Mouse (Mus musculus) thymus, postnatal 0 days (tissue): ENCODE data around the gene Rusc1. TPM values are rescaled to one million over a fixed set of nuclear protein-coding genes. Genes with fewer than 3 reads are reported as not detected.
A peak's percentile ranks its signal among the peaks of the same experiment; 100 is the strongest.
"Not testable (repeated sequence)": the region's sequence is repeated elsewhere in the genome, so short reads cannot be mapped to it uniquely, and the experiment has no call there.

ENCODE experiments used
- DNase-seq: peaks from one replicate; pipeline ENCODE4 v3.0.0-alpha.2; 2015; ENCODE audit warnings: low spot score
- polyA plus RNA-seq: library from polyadenylated mRNA; unstranded; fragments of >200 nt; fragmentation: Nextera tagmentation; extraction: Ambion mirVana; gene quantifications from 2 replicates; pipeline ENCODE4 v1.2.1, GENCODE M21; 2015

The Rusc1 gene
- polyA plus RNA-seq, 1 experiment from 2014 or later: 12.1 TPM

DNA sequence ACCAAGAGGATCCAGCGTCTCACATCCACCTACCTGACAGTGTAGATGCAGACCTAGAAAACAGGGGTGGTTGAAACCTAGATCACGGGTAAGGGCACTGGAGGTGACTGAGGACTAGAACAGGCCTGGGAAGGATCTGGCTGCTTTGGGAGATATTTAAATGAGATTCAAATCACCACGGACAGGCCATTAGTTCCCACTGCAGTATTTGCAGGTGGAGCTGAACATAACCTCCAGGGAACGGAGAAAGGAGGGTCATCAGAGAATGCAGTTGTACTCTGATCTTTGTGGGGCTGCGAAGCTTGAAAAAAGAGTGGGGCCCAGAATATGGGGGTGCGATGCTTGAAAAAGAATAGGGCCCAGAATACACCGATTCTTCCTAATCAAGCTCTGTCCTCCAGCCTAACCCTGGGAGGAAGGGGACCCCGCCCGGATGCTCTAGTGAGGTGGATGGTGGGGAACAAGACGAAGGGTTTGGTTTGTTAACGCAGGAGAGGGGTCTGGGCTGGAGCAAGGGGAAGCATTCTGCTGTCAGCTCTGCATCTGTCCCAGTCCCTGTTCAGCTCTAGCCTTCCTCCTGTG lies 511 bp downstream of the Rusc1 start:
- no peak for DNase-seq

DNA sequence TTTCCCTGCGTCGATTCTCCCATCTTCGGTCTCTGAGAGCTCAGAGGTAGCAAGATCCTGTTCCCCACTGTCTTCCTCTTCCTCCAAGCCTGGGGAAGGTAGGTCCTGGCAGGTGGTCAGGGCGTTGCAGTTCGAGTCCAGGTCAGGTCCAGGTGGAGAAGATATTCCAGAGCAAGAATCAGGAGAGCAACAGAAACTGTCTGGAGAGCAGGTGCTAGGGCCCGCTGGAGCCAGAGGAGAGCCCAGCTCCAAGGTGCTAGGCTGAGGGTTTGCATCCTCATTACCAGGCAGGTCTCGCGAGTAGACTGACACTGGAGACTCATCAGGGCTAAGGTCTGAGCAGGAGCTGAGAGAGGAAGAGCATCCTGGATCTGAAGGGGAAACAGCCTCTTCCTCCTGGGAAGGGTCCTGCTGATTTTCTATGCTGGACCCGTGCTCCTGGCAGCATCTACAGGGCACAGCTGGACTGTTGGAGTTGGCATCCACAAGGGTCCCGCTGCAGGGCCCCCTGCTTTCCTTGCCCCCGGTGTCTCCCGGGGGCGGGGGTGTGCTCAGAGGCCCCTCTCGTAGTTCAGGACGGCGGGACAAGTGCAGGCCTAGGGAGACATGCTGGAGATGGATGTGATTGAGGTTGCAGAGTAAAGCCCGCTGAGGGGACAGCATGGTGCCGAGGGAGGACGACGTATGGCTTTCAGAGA lies 1.2 kb downstream of the Rusc1 start:
- no peak for DNase-seq

DNA sequence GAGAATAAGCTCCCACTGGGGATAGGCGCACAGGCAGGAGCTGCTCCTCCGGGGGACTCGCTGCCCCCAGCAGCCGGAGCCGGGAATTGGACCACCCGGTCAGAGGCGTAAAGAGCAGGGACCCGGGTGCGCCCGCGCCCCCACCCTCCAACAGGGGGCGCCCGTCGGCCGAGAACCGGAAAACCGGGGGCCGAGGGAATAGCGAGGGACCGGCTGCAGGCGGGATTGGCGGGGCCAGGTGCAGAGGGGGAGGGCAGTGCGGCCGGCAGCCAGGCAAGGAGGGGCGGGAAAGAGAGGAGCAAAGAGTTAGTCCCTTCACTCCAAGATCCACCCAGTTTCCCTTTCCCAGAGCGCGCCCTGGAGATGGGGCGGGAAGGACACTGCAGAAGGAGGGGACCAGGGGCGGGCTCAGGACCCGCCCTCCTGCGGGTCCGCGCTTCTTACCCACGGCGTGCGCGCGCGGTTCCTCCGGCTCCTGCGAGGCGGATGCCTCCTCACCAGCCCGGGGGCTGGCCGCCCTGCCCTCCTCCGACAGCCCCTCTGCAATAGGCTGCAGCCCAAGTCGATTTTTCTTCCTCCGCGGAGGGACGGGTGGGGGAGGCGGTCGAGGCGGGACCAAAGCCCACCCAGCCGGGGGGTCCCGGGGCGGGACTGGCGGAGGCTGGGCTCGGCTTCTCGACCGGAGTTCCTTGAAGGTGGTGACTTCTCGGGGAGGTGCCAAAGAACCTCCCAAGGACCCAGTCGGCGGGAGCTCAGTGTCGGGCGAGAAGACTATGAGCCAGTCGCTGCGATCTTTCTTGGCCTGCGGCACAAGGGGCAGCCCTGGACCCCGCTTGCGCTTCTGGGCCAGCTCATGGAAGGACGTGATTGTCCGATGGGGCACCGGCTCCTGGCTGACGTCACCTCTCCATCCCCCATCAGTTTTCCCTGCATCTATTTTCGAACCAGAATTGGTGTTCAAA lies 2.1 kb downstream of the Rusc1 start:
- DNase-seq: peak; percentile 80

DNA sequence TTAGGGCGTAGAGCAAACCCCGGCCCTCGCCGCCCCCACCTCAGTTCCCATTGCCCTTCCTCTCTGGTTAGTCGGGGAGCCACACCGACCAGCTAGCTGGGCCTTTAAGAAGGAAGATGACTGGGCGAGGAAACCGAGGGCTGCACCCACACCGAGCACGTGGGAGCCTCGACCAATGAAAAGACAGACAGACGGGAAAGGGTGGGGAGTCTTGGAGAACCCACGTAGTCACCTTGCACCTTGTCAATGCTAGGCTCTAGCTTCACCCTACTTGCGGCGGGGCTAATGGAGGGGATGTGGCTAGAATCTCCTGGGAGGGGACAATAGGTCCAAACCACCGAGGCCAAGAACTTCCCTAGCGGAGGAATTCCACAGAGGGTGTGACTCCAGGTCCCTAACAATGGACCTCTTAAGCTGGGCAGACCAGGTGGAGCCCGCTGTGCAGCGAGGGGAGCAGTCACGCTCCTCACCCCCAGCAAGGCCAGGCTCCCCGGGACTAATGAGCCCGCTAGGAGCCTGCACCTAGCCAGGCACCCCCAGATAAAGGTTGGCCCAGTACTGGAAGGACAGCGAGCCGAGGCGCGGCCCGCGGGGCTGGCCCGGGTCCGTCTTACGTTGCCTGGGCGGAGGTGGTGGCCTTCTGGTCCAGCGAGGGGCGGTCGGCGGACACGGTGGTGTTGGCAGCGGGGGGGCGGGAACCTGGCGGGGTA lies 3.1 kb downstream of the Rusc1 start:
- peak; percentile 90 for DNase-seq

DNA sequence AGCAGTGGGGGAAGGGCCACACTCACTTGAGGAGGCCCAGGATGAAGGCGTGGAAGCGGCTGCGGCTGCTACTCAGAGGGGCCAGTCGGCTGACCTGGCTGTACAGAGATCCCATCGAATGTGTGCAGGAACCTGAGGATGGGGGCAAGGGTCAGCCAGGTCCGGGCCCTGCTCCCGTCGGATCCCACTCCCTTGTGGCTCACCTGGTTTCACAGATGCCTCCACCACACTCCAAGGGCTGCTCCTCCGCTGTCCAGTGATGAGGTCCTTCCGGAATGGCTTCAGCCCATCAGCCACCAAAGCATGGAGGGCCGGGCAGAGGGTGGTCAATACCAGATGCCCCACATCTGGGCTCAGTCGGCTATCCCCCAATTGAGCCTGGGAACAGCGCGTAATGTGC lies 4.1 kb downstream of the Rusc1 start:
- no peak for DNase-seq

DNA sequence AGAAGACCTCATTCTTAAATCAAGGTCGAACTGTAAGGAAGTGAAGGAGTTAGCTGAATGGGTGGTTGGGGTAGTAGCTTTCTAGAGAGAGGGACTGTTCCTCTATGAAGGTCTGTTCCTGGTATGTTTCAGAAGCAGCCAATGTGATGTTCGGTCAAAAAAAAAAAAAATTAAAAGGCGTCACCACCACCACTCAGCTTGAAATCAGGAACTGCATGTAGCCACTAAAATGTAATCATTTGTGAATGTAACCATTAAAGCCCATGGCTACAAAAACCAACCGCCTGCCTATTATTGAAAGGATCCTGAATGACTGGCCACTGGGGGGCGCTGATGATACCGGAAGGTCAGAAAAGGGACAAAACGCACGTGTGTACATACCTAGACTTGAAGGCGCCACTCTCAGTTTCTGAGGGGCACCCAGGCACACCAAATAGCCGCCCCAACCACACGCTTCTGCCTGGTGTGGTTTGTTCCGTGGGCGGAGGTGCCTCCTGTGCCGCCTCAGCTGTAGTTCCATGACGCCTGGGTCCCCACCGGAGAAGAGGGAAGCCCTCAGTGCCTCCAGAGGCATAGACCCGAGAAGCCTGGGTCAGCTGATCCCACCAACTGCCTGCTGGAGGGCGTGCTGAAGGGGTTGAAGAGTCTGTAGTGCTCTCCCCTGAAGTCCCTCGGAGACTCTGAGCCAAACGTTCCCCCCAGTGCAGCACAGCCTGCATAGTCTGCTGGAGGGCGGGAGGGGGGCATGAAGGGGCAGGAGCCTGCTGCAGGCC lies 5.6 kb downstream of the Rusc1 start:
- DNase-seq: peak; percentile 84

DNA sequence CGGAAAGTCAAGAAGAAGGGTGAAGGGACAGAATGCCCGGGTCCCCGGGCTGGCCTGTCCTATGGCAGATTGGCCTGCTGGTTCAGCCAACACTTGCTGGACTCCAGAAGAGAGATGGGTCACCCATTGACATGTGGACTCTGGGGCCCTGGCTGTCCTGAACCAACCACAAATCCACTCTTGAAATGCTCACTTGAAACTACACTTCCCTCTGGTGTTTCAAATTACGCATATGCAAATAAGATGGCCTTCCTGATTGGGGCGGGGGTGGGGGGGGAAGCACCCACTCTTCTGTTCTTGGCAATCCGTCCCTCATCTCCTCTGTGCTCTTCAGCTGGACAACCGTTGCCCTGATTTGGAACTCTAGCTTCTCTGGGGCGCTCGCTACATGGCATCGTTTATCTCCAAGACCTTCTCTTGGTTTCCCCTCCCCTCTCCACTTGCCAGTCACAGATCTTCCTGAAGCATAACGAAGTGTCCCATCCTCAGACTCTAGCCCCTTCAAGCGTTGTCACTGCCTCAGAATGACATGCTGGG lies 8.4 kb downstream of the Rusc1 start:
- no peak for DNase-seq

DNA sequence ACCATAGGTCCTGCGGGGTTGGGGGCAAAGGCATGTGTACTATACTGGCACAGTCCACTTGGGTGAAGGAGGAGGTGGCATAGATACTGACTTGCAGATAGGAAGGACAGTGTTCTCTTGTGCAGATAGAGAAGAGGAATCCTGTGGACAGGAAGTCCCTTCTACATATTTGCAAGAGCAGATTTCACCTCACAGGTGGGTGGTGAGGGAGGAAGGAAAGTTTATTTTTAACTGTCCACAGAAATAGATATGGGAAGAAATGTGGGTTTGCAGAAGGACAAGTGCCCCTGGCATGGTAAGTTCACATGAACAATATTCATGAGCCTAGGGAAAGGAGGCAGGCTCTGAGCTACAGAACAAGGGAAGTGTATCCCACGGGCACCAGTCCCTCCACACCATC lies 9.0 kb downstream of the Rusc1 start:
- no peak for DNase-seq

DNA sequence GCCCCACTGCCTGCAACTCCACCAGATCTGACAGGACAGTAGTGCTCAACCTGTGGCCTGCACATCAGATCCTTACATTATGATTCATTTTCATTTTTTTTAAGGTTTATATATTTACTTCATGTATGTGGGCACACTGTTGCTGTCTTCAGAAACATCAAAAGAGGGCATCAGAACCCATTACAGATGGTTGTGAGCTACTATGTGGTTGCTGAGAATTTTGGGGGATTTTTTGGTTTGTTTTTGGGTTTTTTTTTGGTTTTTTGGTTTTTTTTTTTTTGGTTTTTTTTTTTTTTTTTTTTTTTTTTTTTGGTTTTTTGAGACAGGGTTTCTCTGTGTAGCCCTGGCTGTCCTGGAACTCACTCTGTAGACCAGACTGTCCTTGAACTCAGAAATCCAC lies 10.8 kb downstream of the Rusc1 start:
- DNase-seq: not testable (repeated sequence)

DNA sequence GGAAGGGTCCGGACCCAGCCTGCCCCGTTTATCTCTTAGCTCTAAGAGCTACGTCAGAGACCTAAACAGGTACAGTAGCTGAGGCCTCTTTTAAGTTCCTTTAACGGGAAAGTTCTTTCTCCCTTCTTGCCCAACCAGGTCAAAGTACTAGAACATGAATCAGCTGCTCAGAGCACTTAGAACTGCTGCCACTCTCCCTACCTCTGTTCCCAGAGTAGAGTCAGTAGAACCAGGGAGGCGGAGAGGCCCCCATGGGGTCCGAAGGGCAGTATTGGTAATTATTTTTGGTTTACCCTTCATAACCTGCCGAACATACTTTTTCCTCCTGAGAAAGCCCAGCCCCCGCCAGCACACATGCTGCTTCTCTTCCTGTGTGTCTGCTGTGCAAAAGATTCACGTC lies 15.7 kb downstream of the Rusc1 start:
- no peak for DNase-seq

DNA sequence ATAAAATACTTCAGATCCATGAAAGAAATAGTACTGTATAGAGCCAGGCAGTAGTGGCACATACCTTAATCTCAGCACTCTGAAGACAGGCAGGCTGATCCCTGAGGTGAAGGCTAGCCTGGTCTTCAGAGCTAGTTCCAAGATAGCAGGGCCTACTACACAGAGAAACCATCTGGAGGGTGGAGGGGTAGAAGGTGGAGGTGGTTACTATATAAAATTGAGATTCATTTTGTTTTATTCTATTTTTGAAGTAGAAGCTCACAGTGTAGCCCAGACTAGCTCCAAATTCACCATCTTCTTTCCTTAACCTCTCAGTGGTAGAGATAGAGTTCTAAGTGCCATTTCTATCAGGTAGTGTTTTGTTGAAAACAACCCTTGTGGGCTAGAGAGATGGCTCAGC lies 25.8 kb downstream of the Rusc1 start:
- no peak for DNase-seq

DNA sequence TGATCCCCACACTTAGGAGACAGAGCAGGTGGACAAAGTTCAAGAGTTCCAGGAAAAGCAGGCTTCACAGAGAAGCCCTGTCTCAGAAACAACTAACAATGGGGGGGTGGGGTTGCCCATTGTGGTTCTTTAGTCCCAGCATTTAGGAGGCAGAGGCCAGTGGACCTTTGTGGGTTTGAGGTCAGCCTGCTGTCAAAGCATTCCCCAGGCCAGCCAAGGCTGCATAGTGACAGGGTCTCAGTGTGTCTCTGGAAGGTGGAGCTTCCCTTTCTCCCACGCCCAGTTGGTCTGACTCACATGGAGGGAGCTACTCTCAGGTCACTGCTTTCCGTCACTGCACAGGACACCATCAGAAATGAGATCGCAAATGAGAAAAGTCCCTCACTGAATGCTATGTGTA lies 31.4 kb downstream of the Rusc1 start:
- no peak for DNase-seq

DNA sequence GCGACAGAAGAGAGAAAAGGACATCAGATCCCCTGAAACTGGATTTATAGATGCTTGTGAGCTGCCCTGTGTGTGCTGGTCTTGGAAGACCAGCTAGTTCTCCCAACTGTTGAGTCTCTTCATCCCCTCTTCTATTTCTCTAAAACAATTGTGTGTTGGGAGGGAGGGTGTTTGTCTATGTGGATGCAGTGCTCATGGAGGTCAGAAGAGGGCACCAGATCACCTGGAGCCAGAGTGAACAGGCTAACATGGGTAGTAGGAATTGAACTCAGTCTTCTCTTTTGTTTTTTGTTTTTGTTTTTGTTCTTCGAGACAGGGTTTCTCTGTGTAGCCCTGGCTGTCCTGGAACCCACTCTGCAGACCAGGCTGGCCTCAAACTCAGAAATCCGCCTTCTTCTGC lies 34.3 kb downstream of the Rusc1 start:
- DNase-seq: peak; percentile 43

DNA sequence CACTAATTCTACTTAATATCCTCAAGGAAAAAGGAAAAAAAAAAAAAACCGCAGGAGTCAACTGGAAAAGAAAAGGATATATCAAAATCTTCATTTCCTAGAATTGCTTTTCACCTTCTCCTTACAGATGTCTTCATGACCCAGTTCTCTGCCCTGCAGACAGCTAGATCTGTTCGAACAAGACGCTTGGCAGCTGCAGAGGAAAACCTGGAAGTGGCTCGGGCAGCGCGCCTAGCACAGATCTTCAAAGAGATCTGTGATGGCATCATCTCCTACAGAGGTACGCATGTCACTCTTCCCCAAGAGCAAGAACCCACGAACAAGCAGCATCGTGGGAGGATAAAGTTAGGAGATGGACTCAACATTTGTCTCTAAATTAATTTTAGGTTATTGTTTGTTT lies 34.8 kb downstream of the Rusc1 start:
- no peak for DNase-seq

DNA sequence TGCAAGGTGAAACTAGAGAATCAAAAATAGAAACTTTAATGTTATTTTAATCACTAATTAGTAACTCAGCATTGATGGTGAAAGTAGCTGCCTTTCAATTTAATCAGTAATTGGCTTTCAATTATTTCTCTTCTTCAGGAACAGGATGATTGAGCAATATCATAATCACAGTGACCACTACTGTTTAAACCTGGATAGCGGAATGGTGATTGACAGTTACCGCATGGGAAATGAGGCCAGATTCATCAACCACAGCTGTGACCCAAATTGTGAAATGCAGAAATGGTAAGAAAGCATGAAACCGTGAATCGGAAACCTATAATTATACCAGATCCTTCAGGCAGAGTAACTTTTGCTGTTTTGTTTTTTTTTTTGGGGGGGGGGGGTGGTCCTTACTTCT lies 49.8 kb downstream of the Rusc1 start:
- no peak for DNase-seq

Other genes with a start within 250 kb of the Rusc1 start
- gene Msto1, start 179.3 kb downstream of the Rusc1 start, polyA plus RNA-seq: 37.8 and 39.4 TPM in 2 replicates
- 11.8 and 17.2 TPM in 2 replicates for gene Ash1l, start 142.7 kb downstream of the Rusc1 start, polyA plus RNA-seq
- gene Dap3, start 142.1 kb downstream of the Rusc1 start, polyA plus RNA-seq: 242 and 244 TPM in 2 replicates
- not detected in 2 replicates for gene Gm43738, start 7.8 kb upstream of the Rusc1 start, polyA plus RNA-seq
- 180 and 193 TPM in 2 replicates for gene Fdps, start 8.6 kb upstream of the Rusc1 start, polyA plus RNA-seq
- not detected in 2 replicates for gene Pklr, start 42.8 kb upstream of the Rusc1 start, polyA plus RNA-seq
- 1.4 and 1.9 TPM in 2 replicates for gene Hcn3, start 66.9 kb upstream of the Rusc1 start, polyA plus RNA-seq
- 18.1 and 22.3 TPM in 2 replicates for gene Clk2, start 71.5 kb upstream of the Rusc1 start, polyA plus RNA-seq
- 130 and 131 TPM in 2 replicates for gene Scamp3, start 84.2 kb upstream of the Rusc1 start, polyA plus RNA-seq
- gene Fam189b, start 89.8 kb upstream of the Rusc1 start, polyA plus RNA-seq: 71.2 and 80.1 TPM in 2 replicates
- 51.3 and 51.8 TPM in 2 replicates for gene Gba, start 109.6 kb upstream of the Rusc1 start, polyA plus RNA-seq
- gene Thbs3, start 121.9 kb upstream of the Rusc1 start, polyA plus RNA-seq: 4.9 and 6.2 TPM in 2 replicates
- gene Mtx1, start 133.8 kb upstream of the Rusc1 start, polyA plus RNA-seq: 206 and 223 TPM in 2 replicates
- 1.4 and 2.4 TPM in 2 replicates for gene Muc1, start 135.7 kb upstream of the Rusc1 start, polyA plus RNA-seq
- gene Krtcap2, start 152.7 kb upstream of the Rusc1 start, polyA plus RNA-seq: 304 and 318 TPM in 2 replicates
- gene Trim46, start 153.0 kb upstream of the Rusc1 start, polyA plus RNA-seq: 0.98 and 1.6 TPM in 2 replicates
- 163 and 167 TPM in 2 replicates for gene Dpm3, start 166.0 kb upstream of the Rusc1 start, polyA plus RNA-seq
- gene Slc50a1, start 177.3 kb upstream of the Rusc1 start, polyA plus RNA-seq: 84.7 and 87.2 TPM in 2 replicates
- gene Efna1, start 187.8 kb upstream of the Rusc1 start, polyA plus RNA-seq: 12.4 and 13.2 TPM in 2 replicates
- 0.82 and 1.0 TPM in 2 replicates for gene Efna3, start 229.7 kb upstream of the Rusc1 start, polyA plus RNA-seq
- gene Efna4, start 244.7 kb upstream of the Rusc1 start, polyA plus RNA-seq: 5.3 and 6.0 TPM in 2 replicates